Comparison of ENCODE assay signal across 19 mouse cellular contexts in the genomic region with DNA sequence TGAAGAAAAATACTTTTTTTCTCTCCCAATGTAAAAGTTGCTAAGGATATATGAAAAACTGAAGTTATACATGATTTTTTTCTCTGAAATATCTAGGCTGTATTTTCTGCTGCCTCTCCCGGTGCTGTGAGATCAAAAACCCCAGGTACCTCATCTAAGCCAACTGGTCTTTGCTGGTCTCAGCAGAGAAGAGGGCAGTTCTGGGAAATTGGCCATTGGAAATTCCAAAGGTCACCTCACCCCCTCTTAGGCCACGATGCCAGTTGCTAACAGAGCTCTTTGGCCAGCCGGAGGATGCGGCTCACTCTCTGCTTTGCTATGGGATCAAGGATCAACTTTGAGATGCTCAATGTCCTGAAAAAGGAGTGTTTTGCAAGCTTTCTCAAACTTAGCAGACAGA.
DNase-seq lines count a peak whose midpoint lies in the region; TF ChIP-seq lines count a peak whose summit lies in the region.
"Had no signal": no experiment of that assay in that cellular context is flagged by ENCODE, and none has a peak within 500 bp of the region (broad histone marks: within the 10 kb centered on the region; RNA-seq: fewer than 3 reads in every experiment).

No protein-coding gene starts in this region.

- H3K4me3 ChIP-seq in gastrocnemius, adult 2 months = no peak overlapping the region
- H3K4me3 ChIP-seq: embryonic facial prominence, embryonic 15.5 days; heart, embryonic 12.5 days; megakaryocyte, embryonic 14.5 days had no signal

- peak; percentile 58 for DNase-seq in gastrocnemius, adult 2 months
- no peak for DNase-seq in gastrocnemius, postnatal 36 days
- peak; percentile 7 for DNase-seq in gastrocnemius, postnatal 10 days
- peak; percentile 36 for DNase-seq in gastrocnemius, postnatal 25 days
- peak; percentile 74 to 82 for DNase-seq in kidney, postnatal 36 days
- no peak for DNase-seq in urinary bladder, postnatal 14 days (ENCODE audit: low spot score)
- no peak for DNase-seq in right cerebral cortex, postnatal 10 days (ENCODE audit: low spot score in 2 of 2)
- DNase-seq: B cell, adult 2 months; cerebellum, adult 18-20 months; heart, adult 18-20 months; heart, postnatal 10 days; layer of hippocampus, postnatal 36 days; lung, adult 18-20 months; midbrain, embryonic 14.5 days; right cerebral cortex, postnatal 14 days had no signal

- no peak for TF ChIP-seq CTCF in gastrocnemius, adult 2 months (IDR thresholded peaks at IDR 0.05)

- intact Hi-C loops in gastrocnemius, adult 2 months (cut with DNase I) = no loop called here
- intact Hi-C loops in gastrocnemius, postnatal 36 days (cut with DNase I) = no loop called here

- H3K27ac ChIP-seq in gastrocnemius, adult 2 months = peak overlapping the region; percentile 12; the same call in 1 of the 2 replicates
- H3K27ac ChIP-seq: embryonic facial prominence, embryonic 15.5 days; hindbrain, postnatal 0 days had no signal

Comparison
In these comparisons a context has a peak if more than half of its experiments do, and no peak if none do; other contexts are left out.
1. DNase-seq: peak in gastrocnemius, adult 2 months (single experiment), gastrocnemius, postnatal 10 days (single experiment), gastrocnemius, postnatal 25 days (single experiment) and kidney, postnatal 36 days (2 of 2); none in gastrocnemius, postnatal 36 days (0 of 2), urinary bladder, postnatal 14 days (single experiment) and right cerebral cortex, postnatal 10 days (0 of 2).